ENCODE assay signal across 8 mouse cellular contexts in the genomic region with DNA sequence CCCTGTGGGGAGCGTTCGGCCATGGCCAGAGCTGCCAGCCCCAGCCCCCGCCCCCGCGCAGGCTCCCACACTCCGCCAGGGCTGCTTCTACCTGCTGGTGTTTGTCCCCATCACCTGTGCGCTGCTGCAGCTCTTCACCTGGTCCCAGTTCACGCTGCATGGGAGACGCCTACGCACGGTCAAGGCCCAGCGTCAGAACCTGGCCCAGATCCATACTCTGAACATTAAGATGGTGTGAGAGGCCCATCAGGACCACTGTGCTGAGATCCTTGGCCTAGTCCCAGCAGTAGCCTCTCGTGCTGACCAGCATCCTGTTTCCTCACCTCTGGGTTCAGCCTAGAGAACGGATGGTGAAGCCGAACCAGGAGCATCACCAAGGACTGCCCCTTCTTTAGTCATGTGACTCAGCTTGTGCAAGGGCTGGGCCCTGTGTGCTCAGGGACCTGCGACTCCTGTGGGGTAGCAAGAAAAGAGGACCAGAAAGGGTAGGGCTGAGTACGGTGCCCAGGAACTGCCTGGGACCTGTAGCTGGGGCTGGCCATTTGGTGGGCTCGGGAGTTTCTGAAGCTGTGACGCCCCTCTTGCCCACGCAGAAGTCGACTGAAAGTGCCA. TPM values are rescaled to one million over a fixed set of nuclear protein-coding genes. Genes with fewer than 3 reads are reported as not detected.
DNase-seq lines count a peak whose midpoint lies in the region; ATAC-seq and TF ChIP-seq lines count a peak whose summit lies in the region.
"Had no signal": no experiment of that assay in that cellular context is flagged by ENCODE, and none has a peak within 500 bp of the region (broad histone marks: within the 10 kb centered on the region; RNA-seq: fewer than 3 reads in every experiment).

No protein-coding gene starts in this region.

- peaks cover 25% of the 10 kb centered on the region for H3K36me3 ChIP-seq in kidney, postnatal 0 days (ENCODE audit: insufficient read depth, low read length)
- H3K36me3 ChIP-seq in forebrain, embryonic 16.5 days (ENCODE audit: control insufficient read depth, insufficient read depth): peaks cover 26% of the 10 kb centered on the region

- H3K4me3 ChIP-seq in kidney, postnatal 0 days (replicated peaks; ENCODE audit: low read depth, low read length): no peak overlapping the region
- H3K4me3 ChIP-seq in forebrain, embryonic 16.5 days (replicated peaks; ENCODE audit: low read length): no peak overlapping the region
- H3K4me3 ChIP-seq: neural tube, embryonic 12.5 days had no signal

- H3K4me1 ChIP-seq in kidney, postnatal 0 days (replicated peaks; ENCODE audit: insufficient read depth, low read length): no peaks in the 10 kb centered on the region
- no peaks in the 10 kb centered on the region; the same call in 1 of the 2 replicates for H3K4me1 ChIP-seq in forebrain, embryonic 16.5 days (replicated peaks; ENCODE audit: control insufficient read depth, insufficient read depth, low read length)
- H3K4me1 ChIP-seq: neural tube, embryonic 12.5 days had no signal

- no peak for TF ChIP-seq CTCF in kidney, postnatal 0 days (IDR thresholded peaks at IDR 0.05; ENCODE audit: low read depth)

- no peak overlapping the region for H3K9ac ChIP-seq in kidney, postnatal 0 days (ENCODE audit: low read depth, low read length)
- no peak overlapping the region for H3K9ac ChIP-seq in forebrain, embryonic 16.5 days (replicated peaks; ENCODE audit: low read depth, low read length)
- H3K9ac ChIP-seq: neural tube, embryonic 12.5 days had no signal

- DNase-seq in kidney, postnatal 0 days (ENCODE audit: low spot score): no peak
- DNase-seq in kidney, adult 8-10 months: no peak
- DNase-seq in R1 (ENCODE audit: low read depth, low spot score): peak; percentile 56
- DNase-seq in layer of hippocampus, postnatal 36 days: no peak
- no peak for DNase-seq in thymus, postnatal 14 days

- ATAC-seq in kidney, postnatal 0 days (replicated peaks; ENCODE audit: low FRiP score, low read depth): peak; percentile 22; the same call in 1 of the 2 replicates
- ATAC-seq in forebrain, embryonic 16.5 days: peak; percentile 60
- ATAC-seq in megakaryocyte progenitor cell, adult 5-6 weeks (replicated peaks; ENCODE audit: poor library complexity): peak; percentile 57

- WGBS in kidney, postnatal 0 days: 51% methylated on average over 21 of the region's 21 CpGs
- 51% methylated on average over 21 of the region's 21 CpGs for WGBS in forebrain, embryonic 16.5 days

- no peak overlapping the region for H3K4me2 ChIP-seq in kidney, postnatal 0 days (ENCODE audit: low read length)
- no peak overlapping the region for H3K4me2 ChIP-seq in forebrain, embryonic 16.5 days (ENCODE audit: low read length)
- H3K4me2 ChIP-seq: neural tube, embryonic 12.5 days had no signal

- H3K9me3 ChIP-seq in kidney, postnatal 0 days (replicated peaks; ENCODE audit: low read length): no peaks in the 10 kb centered on the region
- no peaks in the 10 kb centered on the region for H3K9me3 ChIP-seq in forebrain, embryonic 16.5 days (ENCODE audit: control insufficient read depth, low read length)
- H3K9me3 ChIP-seq: neural tube, embryonic 12.5 days had no signal

- H3K27me3 ChIP-seq in kidney, postnatal 0 days (ENCODE audit: insufficient read depth, low read length): no peaks in the 10 kb centered on the region
- no peaks in the 10 kb centered on the region for H3K27me3 ChIP-seq in forebrain, embryonic 16.5 days (replicated peaks; ENCODE audit: control insufficient read depth, insufficient read depth, low read length)
- H3K27me3 ChIP-seq: neural tube, embryonic 12.5 days had no signal

- H3K27ac ChIP-seq in kidney, postnatal 0 days: no peak overlapping the region
- no peak overlapping the region for H3K27ac ChIP-seq in forebrain, embryonic 16.5 days (ENCODE audit: low read length)
- H3K27ac ChIP-seq: neural tube, embryonic 12.5 days had no signal

RNA-seq across cellular contexts. Expression of a gene that starts 21.0 kb away (rescaled TPM):
- 100.0 and 111 TPM in 2 replicates for polyA plus RNA-seq in kidney, postnatal 0 days (2015; fragmentation: Nextera tagmentation; extraction: Ambion mirVana)
- polyA plus RNA-seq in forebrain, embryonic 16.5 days (2015; fragmentation: Nextera tagmentation; extraction: Ambion mirVana): 400 and 401 TPM in 2 replicates
- total RNA-seq in megakaryocyte progenitor cell, adult 5-6 weeks (2015): 46.0 and 52.2 TPM in 2 replicates
- total RNA-seq in megakaryocyte progenitor cell, adult 5-6 weeks (2017): 76.3 and 87.6 TPM in 2 replicates
- total RNA-seq in layer of hippocampus, postnatal 36 days (2021): 100 to 1,000 TPM; 180 to 188 TPM

RNA-seq across cellular contexts. Expression of a gene that starts 22.1 kb away (rescaled TPM):
- 30.6 and 33.0 TPM in 2 replicates for polyA plus RNA-seq in kidney, postnatal 0 days (2015; fragmentation: Nextera tagmentation; extraction: Ambion mirVana)
- 26.4 and 32.3 TPM in 2 replicates for polyA plus RNA-seq in forebrain, embryonic 16.5 days (2015; fragmentation: Nextera tagmentation; extraction: Ambion mirVana)
- total RNA-seq in megakaryocyte progenitor cell, adult 5-6 weeks (2015): 12.9 and 14.9 TPM in 2 replicates
- total RNA-seq in megakaryocyte progenitor cell, adult 5-6 weeks (2017): 6.6 and 7.0 TPM in 2 replicates
- total RNA-seq in layer of hippocampus, postnatal 36 days (2021): 10 to 100 TPM; 18.3 to 22.6 TPM

RNA-seq across cellular contexts. Expression of a gene that starts 24.5 kb away (rescaled TPM):
- 3.5 and 4.0 TPM in 2 replicates for polyA plus RNA-seq in kidney, postnatal 0 days (2015; fragmentation: Nextera tagmentation; extraction: Ambion mirVana)
- polyA plus RNA-seq in forebrain, embryonic 16.5 days (2015; fragmentation: Nextera tagmentation; extraction: Ambion mirVana): 2.1 and 3.0 TPM in 2 replicates
- 0.61 and 1.5 TPM in 2 replicates for total RNA-seq in megakaryocyte progenitor cell, adult 5-6 weeks (2015)
- 0.29 and 1.8 TPM in 2 replicates for total RNA-seq in megakaryocyte progenitor cell, adult 5-6 weeks (2017)
- 1 to 10 TPM; 1.1 to 1.2 TPM for total RNA-seq in layer of hippocampus, postnatal 36 days (2021)

RNA-seq across cellular contexts. Expression of a gene that starts 33.7 kb away (rescaled TPM):
- polyA plus RNA-seq in kidney, postnatal 0 days (2015; fragmentation: Nextera tagmentation; extraction: Ambion mirVana): 12.0 and 14.0 TPM in 2 replicates
- polyA plus RNA-seq in forebrain, embryonic 16.5 days (2015; fragmentation: Nextera tagmentation; extraction: Ambion mirVana): 12.2 and 12.3 TPM in 2 replicates
- total RNA-seq in megakaryocyte progenitor cell, adult 5-6 weeks (2015): 65.8 and 66.4 TPM in 2 replicates
- 15.3 and 17.4 TPM in 2 replicates for total RNA-seq in megakaryocyte progenitor cell, adult 5-6 weeks (2017)
- 10 to 100 TPM; 28.2 to 30.3 TPM for total RNA-seq in layer of hippocampus, postnatal 36 days (2021)

RNA-seq across cellular contexts. Expression of a gene that starts 36.1 kb away (rescaled TPM):
- polyA plus RNA-seq in kidney, postnatal 0 days (2015; fragmentation: Nextera tagmentation; extraction: Ambion mirVana): 167 and 173 TPM in 2 replicates
- 375 and 392 TPM in 2 replicates for polyA plus RNA-seq in forebrain, embryonic 16.5 days (2015; fragmentation: Nextera tagmentation; extraction: Ambion mirVana)
- 41.4 and 42.1 TPM in 2 replicates for total RNA-seq in megakaryocyte progenitor cell, adult 5-6 weeks (2015)
- total RNA-seq in megakaryocyte progenitor cell, adult 5-6 weeks (2017): 148 and 184 TPM in 2 replicates
- total RNA-seq in layer of hippocampus, postnatal 36 days (2021): 100 to 1,000 TPM; 164 to 167 TPM
